Mouse (Mus musculus) stomach, embryonic 15.5 days (tissue): ENCODE data around the gene Sf3b2. TPM values are rescaled to one million over a fixed set of nuclear protein-coding genes. Genes with fewer than 3 reads are reported as not detected.
"Not testable (repeated sequence)": the region's sequence is repeated elsewhere in the genome, so short reads cannot be mapped to it uniquely, and the experiment has no call there.

Experiments
- ATAC-seq: fragments of 200-750 bp; cut with Nextera tagmentation; 2 replicates; pipeline ENCODE4 v1.8.0; 2017; ENCODE audit warnings: low read depth, moderate number of reproducible peaks, moderate TSS enrichment; ENCODE audit not compliant: insufficient read depth, low FRiP score
- H3K27ac ChIP-seq: fragments of 300-500 bp; sonication (generic); 2 replicates; pipeline ENCODE4 v1.5.1; 2015; ENCODE audit warnings: mild to moderate bottlenecking, inconsistent platforms
- H3K27me3 ChIP-seq: fragments of 300-500 bp; sonication (generic); replicated peaks from 2 replicates; pipeline ENCODE4 v1.6.1; 2015; ENCODE audit warnings: inconsistent platforms
- H3K36me3 ChIP-seq: fragments of 300-500 bp; sonication (generic); 2 replicates; pipeline ENCODE4 v1.6.1; 2015; ENCODE audit warnings: inconsistent platforms
- H3K4me1 ChIP-seq: fragments of 300-500 bp; sonication (generic); 2 replicates; pipeline ENCODE4 v1.6.1; 2015; ENCODE audit warnings: inconsistent platforms
- H3K4me2 ChIP-seq: fragments of 300-500 bp; sonication (generic); 2 replicates; pipeline ENCODE4 v1.6.1; 2015; ENCODE audit warnings: mild to moderate bottlenecking, inconsistent platforms
- H3K4me3 ChIP-seq: fragments of 300-500 bp; sonication (generic); replicated peaks from 2 replicates; pipeline ENCODE4 v1.5.1; 2015; ENCODE audit warnings: inconsistent platforms
- H3K9ac ChIP-seq: fragments of 300-500 bp; sonication (generic); 2 replicates; pipeline ENCODE4 v1.6.1; 2015; ENCODE audit warnings: inconsistent platforms
- H3K9me3 ChIP-seq: fragments of 300-500 bp; sonication (generic); 2 replicates; pipeline ENCODE4 v1.6.1; 2016; ENCODE audit warnings: inconsistent platforms
- WGBS: fragments of 180-500 bp; shearing (Covaris S2); methylation state at CpG from one replicate; pipeline ENCODE4 v1.1.7; 2015; 5-methylcytosine and 5-hydroxymethylcytosine counted together
- polyA plus RNA-seq: library from polyadenylated mRNA; unstranded; fragments of >200 nt; fragmentation: Nextera tagmentation; extraction: Ambion mirVana; gene quantifications from 2 replicates; pipeline ENCODE4 v1.2.1, GENCODE M21; 2015

Gene Sf3b2
- polyA plus RNA-seq, 1 experiment from 2014 or later: 308 TPM

- H3K4me2 ChIP-seq: peak overlapping the region; percentile 87
- WGBS: 1% methylated on average over 30 of the region's 30 CpGs
- H3K9me3 ChIP-seq: no peaks in the 10 kb centered on the region
- peak overlapping the region; percentile 88 for H3K9ac ChIP-seq
- peak overlapping the region; percentile 92 for H3K4me3 ChIP-seq
- H3K27ac ChIP-seq: peak overlapping the region; percentile 90
- peak; percentile 29 for ATAC-seq
- H3K36me3 ChIP-seq: peaks cover 21% of the 10 kb centered on the region
- H3K4me1 ChIP-seq: peaks cover 11% of the 10 kb centered on the region; the same call in 1 of the 2 replicates
- H3K27me3 ChIP-seq: no peaks in the 10 kb centered on the region
Measured at GRCm38 (mm10) chr19:5272326-5272795, 22.9 kb downstream of the Sf3b2 start.

DNA sequence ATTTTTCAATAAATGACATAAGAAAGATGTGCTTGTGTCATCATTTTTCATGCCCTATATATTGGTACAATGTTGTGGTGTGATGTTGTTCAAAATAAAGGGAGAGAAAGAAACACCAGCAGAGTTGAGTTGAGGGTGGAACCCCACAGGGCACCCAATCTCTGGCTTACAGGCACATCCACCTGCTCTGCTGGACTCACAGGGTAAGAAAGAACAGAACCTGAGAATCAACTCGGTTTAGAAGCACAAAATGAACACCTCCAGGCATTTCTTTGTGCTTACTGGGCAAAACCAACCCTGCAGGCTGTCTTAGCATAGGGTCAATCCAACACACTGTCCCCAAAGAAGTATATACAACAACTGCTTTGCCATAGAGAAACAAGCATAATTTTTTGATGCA, 23.8 kb downstream of the Sf3b2 start:
- no peak for ATAC-seq
- Histone ChIP-seq H3K4me1 (peaks cover 11% of the 10 kb centered on the region; the same call in 1 of the 2 replicates), H3K36me3 (peaks cover 18% of the 10 kb centered on the region), H3K4me3 (peak overlapping the region; percentile 92; the same call in 1 of the 2 replicates), H3K4me2 (peak overlapping the region; percentile 87), H3K27ac (no peak overlapping the region), H3K9ac (0 out of 2 replicates have a peak overlapping the region, but pooled peaks have one; percentile 88), H3K27me3 (no peaks in the 10 kb centered on the region), H3K9me3 (no peaks in the 10 kb centered on the region)
- 37% methylated on average over 1 of the region's 1 CpGs for WGBS

- 75% methylated on average over 5 of the region's 5 CpGs for WGBS
- no peak for ATAC-seq
Measured at GRCm38 (mm10) chr19:5269392-5269791, 25.9 kb downstream of the Sf3b2 start.

GRCm38 (mm10) chr19:5268875-5269274, 26.4 kb downstream of the Sf3b2 start:
- Histone ChIP-seq H3K9me3 (no peaks in the 10 kb centered on the region), H3K36me3 (peaks cover under 1% of the 10 kb centered on the region; the same call in 1 of the 2 replicates), H3K4me3 (no peak overlapping the region), H3K9ac (no peak overlapping the region), H3K27ac (no peak overlapping the region), H3K4me2 (no peak overlapping the region), H3K4me1 (peaks cover 7% of the 10 kb centered on the region; the same call in 1 of the 2 replicates), H3K27me3 (no peaks in the 10 kb centered on the region)
- no peak for ATAC-seq
- WGBS: 78% methylated on average over 3 of the region's 3 CpGs

More at GRCm38 (mm10) chr19:5269392-5269791, 25.9 kb downstream of the Sf3b2 start:
- H3K36me3 ChIP-seq: peaks cover 6% of the 10 kb centered on the region; the same call in 1 of the 2 replicates
- H3K4me3 ChIP-seq: no peak overlapping the region
- H3K4me1 ChIP-seq: peaks cover 11% of the 10 kb centered on the region; the same call in 1 of the 2 replicates
- no peak overlapping the region for H3K9ac ChIP-seq
- no peak overlapping the region for H3K27ac ChIP-seq
- no peaks in the 10 kb centered on the region for H3K9me3 ChIP-seq
- no peak overlapping the region for H3K4me2 ChIP-seq
- H3K27me3 ChIP-seq: no peaks in the 10 kb centered on the region

GRCm38 (mm10) chr19:5268017-5268416, 27.2 kb downstream of the Sf3b2 start:
- no peak overlapping the region for H3K9ac ChIP-seq
- no peak overlapping the region for H3K4me2 ChIP-seq
- H3K27me3 ChIP-seq: no peaks in the 10 kb centered on the region
- peaks cover 5% of the 10 kb centered on the region; the same call in 1 of the 2 replicates for H3K4me1 ChIP-seq
- H3K36me3 ChIP-seq: no peaks in the 10 kb centered on the region
- no peak overlapping the region for H3K4me3 ChIP-seq
- H3K27ac ChIP-seq: no peak overlapping the region
- no peaks in the 10 kb centered on the region for H3K9me3 ChIP-seq
- ATAC-seq: no peak

- Histone ChIP-seq H3K27me3 (no peaks in the 10 kb centered on the region), H3K4me3 (no peak overlapping the region), H3K4me2 (no peak overlapping the region), H3K27ac (no peak overlapping the region), H3K9ac (no peak overlapping the region), H3K36me3 (no peaks in the 10 kb centered on the region), H3K4me1 (peaks cover 5% of the 10 kb centered on the region; the same call in 1 of the 2 replicates), H3K9me3 (no peaks in the 10 kb centered on the region)
- 88% methylated on average over 5 of the region's 5 CpGs for WGBS
- ATAC-seq: peak; percentile 53; the same call in 1 of the 2 replicates
Measured at GRCm38 (mm10) chr19:5267015-5267414, 28.2 kb downstream of the Sf3b2 start.

DNA sequence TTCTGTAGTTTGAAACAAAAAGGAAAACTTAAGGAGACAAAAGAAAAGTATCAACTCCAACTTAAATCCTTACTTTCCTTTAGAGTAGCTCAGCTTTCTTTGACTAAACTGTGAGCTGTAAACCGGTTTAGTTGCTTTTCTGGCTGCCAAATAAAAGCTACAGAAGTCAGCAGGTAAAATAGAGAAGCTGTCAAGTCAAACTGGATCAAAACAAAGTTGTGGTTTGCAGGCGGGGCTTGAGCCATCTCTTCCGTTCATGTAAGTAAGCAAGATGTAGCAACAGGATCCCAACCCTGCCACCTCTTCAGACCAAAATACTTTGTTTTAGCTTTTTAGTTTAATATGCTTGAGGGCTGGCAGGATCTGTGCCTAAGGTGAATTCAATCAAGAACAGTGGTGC, 38.1 kb downstream of the Sf3b2 start:
- Histone ChIP-seq H3K4me3 (no peak overlapping the region), H3K4me2 (no peak overlapping the region), H3K27me3 (no peaks in the 10 kb centered on the region), H3K9ac (no peak overlapping the region), H3K4me1 (no peaks in the 10 kb centered on the region; the same call in 1 of the 2 replicates), H3K36me3 (no peaks in the 10 kb centered on the region), H3K9me3 (no peaks in the 10 kb centered on the region), H3K27ac (peak overlapping the region; percentile 68; the same call in 1 of the 2 replicates)
- no peak for ATAC-seq
- 35% methylated on average over 3 of the region's 3 CpGs for WGBS

GRCm38 (mm10) chr19:5236981-5237380, 58.3 kb downstream of the Sf3b2 start:
- H3K4me2 ChIP-seq, H3K9ac ChIP-seq, ATAC-seq, H3K4me1 ChIP-seq, H3K36me3 ChIP-seq, H3K4me3 ChIP-seq, H3K27ac ChIP-seq, H3K9me3 ChIP-seq, H3K27me3 ChIP-seq: not testable (repeated sequence)
- WGBS: 95% methylated on average over 1 of the region's 1 CpGs

GRCm38 (mm10) chr19:5232696-5233095, 62.6 kb downstream of the Sf3b2 start:
- Histone ChIP-seq H3K4me1 (no peaks in the 10 kb centered on the region), H3K9ac (no peak overlapping the region), H3K36me3 (no peaks in the 10 kb centered on the region), H3K27me3 (no peaks in the 10 kb centered on the region), H3K4me2 (no peak overlapping the region), H3K4me3 (no peak overlapping the region), H3K9me3 (no peaks in the 10 kb centered on the region), H3K27ac (no peak overlapping the region)
- no peak for ATAC-seq
- WGBS: 84% methylated on average over 4 of the region's 4 CpGs

DNA sequence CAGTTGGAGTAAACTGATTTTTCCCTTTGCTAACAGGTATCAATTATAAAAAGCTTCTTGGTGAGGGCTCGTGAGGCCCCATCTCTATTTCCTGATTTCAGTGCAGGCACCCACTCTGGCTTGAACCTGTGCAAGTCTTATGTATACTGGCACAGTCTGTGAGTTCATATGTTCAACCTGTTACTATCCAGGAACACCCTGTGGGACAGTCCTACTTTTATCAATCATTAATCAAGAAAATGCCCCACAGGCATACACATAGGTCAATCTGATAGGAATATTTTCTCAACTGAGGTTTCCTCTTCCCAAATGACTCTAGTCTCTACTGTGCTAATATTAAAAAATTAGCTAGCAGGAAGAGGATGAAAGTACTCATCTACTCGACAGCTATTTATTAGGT, 65.1 kb downstream of the Sf3b2 start:
- Histone ChIP-seq H3K36me3 (no peaks in the 10 kb centered on the region), H3K27ac (no peak overlapping the region), H3K9me3 (no peaks in the 10 kb centered on the region), H3K4me3 (no peak overlapping the region), H3K27me3 (no peaks in the 10 kb centered on the region), H3K4me1 (no peaks in the 10 kb centered on the region), H3K9ac (no peak overlapping the region), H3K4me2 (no peak overlapping the region)
- ATAC-seq: no peak
- WGBS: 64% methylated on average over 2 of the region's 2 CpGs

GRCm38 (mm10) chr19:5224624-5225023, 70.6 kb downstream of the Sf3b2 start:
- Histone ChIP-seq H3K4me3 (no peak overlapping the region), H3K27me3 (no peaks in the 10 kb centered on the region), H3K9ac (no peak overlapping the region), H3K36me3 (no peaks in the 10 kb centered on the region), H3K4me2 (no peak overlapping the region), H3K4me1 (no peaks in the 10 kb centered on the region), H3K27ac (no peak overlapping the region), H3K9me3 (no peaks in the 10 kb centered on the region)
- ATAC-seq: no peak
- WGBS: 77% methylated on average over 2 of the region's 2 CpGs

DNA sequence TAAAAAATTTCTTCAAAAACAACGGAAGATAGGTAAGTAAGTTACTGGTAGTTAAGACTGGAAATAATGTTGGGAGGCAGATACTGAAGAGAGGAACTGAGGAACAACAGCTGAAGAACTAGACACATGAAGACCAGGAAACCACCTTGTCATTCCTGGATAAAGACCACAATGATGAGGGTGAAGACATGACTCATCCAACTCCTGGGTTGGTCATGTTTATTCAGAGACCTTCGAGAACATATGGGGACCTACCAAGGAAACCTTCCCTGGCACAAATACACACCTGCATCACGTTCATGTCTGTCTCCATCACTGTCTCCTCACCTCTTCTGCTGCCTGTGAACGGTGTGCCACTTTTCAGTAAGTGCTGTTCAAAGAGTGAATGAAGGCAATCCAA, 71.2 kb downstream of the Sf3b2 start:
- Histone ChIP-seq H3K36me3 (no peaks in the 10 kb centered on the region), H3K27ac (no peak overlapping the region), H3K9me3 (no peaks in the 10 kb centered on the region), H3K4me2 (no peak overlapping the region), H3K4me1 (no peaks in the 10 kb centered on the region), H3K27me3 (no peaks in the 10 kb centered on the region), H3K4me3 (no peak overlapping the region), H3K9ac (no peak overlapping the region)
- WGBS: 82% methylated on average over 4 of the region's 4 CpGs
- ATAC-seq: no peak
